Mouse (Mus musculus): ENCODE data around the gene Ndufb10.

Ndufb10 gene

GRCm38 (mm10) chr17:24706982-24707800, 17.1 kb downstream of the Ndufb10 start, which contains the start of gene Tbl3:
TSS of gene Tbl3 (minus strand) at chr17:24707660.
- DNase-seq (ENCODE audit: low spot score) = peak; percentile 82

GRCm38 (mm10) chr17:24705821-24706220, 18.5 kb downstream of the Ndufb10 start:
- DNase-seq (ENCODE audit: low spot score) = no peak

DNA sequence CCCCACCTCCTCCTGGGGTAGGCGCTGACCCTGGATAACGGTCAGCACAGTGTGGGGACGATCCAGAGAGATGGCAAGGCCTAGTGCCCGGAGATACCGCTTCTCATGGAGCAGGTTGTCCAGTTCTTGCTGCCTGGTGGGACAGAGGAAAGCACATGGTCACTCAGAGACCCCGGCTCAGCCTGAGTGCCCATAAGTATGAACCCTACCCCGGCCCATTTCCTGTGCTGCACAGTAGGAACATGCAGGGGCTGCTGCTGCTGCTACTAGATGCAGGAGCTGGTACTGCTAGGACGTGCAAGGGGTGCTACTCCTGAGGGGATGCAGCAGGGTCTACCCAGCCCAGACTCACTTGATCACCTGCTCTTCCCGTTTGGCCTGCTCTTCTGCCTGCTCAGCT, 23.0 kb downstream of the Ndufb10 start:
- no peak for DNase-seq (ENCODE audit: low spot score)

DNA sequence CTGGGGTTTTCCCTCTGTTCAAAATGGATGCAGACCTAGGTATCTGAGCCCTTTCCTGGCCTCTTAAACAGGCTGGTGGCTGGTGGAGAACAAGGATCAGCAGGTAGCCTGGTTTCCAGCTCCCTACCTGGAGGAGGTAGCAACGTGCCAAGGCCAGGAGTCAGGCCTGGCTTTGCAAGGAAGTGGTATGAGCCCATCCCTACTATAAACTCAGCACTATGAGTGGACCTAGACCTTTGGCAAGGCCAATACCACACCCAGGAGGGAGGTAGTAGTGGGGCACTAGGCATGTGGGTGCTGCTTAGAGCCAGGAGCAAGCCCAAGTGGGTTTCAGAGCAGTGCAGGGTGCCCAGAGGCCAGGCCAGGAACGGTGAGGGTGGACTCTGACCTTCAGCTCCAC, 24.8 kb downstream of the Ndufb10 start:
- no peak for DNase-seq (ENCODE audit: low spot score)

GRCm38 (mm10) chr17:24698715-24699114, 25.6 kb downstream of the Ndufb10 start:
- DNase-seq (ENCODE audit: low spot score) = no peak

GRCm38 (mm10) chr17:24697985-24698384, 26.3 kb downstream of the Ndufb10 start:
- no peak for DNase-seq (ENCODE audit: low spot score)

- DNase-seq (ENCODE audit: low spot score) = peak; percentile 44
Measured at GRCm38 (mm10) chr17:24696011-24696697, 28.1 kb downstream of the Ndufb10 start, which contains the start of the genes Gfer and Noxo1. TSS of gene Gfer (minus strand) at chr17:24696156. TSS of gene Noxo1 (plus strand) at chr17:24696234.

- no peak for DNase-seq (ENCODE audit: low spot score)
Measured at GRCm38 (mm10) chr17:24695326-24696010, 28.8 kb downstream of the Ndufb10 start.

DNA sequence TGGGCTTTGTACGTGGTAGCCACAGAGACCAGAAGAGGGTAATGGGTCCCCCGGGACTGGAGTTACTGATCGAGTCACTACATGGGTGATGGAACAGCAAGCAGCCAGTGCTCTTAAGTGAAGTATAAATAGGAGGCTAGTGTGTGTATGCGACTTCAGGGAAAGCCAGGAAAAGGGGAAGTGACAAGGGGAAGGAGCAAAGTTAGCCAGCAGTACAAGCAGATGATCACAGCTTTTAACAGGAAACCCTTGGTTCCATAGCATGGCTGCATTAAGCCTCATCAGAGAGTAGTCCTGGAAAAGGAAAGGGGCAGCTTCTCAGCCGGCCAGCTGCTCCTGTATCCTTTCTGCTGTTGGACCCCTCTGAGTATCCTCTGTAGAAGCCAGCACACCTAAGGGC, 31.9 kb downstream of the Ndufb10 start:
- DNase-seq (ENCODE audit: low spot score) = no peak

DNA sequence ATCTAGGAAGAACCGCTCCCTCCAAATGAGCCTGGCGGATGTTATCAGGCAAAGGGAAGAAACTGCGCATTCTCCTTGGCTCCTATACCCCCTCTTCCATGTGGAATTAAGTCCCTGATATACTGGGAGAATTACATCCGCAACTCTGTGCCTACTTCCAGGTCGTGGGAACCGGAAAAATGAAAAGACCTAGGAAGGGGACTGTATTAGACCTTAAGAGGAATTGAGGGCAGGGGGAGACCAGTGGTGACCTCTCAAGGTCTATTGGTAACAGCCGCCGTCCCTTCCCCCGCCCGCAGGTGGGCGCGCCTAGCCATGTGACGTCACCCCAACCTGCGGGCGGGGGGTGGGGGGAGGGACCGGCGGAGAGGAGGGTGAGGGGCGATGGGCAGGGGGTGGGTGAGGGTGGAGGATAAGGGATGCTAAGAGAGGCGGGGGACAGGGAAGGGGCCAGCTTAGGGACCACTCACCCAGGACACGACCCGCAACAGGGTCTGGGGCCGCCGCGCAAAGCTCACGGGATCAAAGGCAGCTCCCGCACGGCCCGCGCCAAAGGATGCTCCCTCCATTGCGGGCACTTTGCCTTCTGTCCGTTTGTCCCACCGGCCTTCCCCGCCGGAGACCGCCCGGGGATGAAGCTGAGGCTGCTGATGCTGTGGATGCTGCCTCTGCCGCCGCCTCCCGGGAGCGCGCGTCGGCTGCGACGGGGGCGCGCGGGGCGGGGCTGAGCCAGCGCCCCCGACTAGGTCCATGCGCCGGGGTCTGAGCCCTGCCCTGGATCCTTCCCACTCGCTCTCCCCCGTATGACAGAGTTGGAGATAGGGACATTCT, 34.8 kb downstream of the Ndufb10 start, which contains the start of gene Syngr3:
Syngr3 (minus strand) TSS at position 705 of the 831 bp plus-strand sequence.
- no peak for DNase-seq (ENCODE audit: low spot score)

DNA sequence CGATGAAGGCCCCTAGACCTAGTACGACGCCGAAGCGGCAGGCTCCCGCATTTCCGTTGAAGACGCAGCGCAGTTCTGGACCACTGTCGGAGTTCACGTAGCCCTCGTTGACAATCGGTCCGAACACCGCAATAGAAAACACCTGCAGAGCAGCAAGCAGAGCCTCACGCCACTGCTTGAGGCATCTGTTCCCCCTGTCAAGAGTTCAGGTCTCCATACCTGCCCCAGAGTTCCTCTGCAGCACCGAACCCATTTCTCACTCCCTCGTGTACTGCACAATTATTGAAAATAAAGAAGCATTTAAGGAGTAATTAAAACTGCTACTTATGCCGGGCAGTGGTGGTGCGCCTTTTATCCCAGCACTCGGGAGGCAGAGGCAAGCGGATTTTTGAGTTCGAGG, 36.7 kb downstream of the Ndufb10 start:
- DNase-seq (ENCODE audit: low spot score) = no peak

DNA sequence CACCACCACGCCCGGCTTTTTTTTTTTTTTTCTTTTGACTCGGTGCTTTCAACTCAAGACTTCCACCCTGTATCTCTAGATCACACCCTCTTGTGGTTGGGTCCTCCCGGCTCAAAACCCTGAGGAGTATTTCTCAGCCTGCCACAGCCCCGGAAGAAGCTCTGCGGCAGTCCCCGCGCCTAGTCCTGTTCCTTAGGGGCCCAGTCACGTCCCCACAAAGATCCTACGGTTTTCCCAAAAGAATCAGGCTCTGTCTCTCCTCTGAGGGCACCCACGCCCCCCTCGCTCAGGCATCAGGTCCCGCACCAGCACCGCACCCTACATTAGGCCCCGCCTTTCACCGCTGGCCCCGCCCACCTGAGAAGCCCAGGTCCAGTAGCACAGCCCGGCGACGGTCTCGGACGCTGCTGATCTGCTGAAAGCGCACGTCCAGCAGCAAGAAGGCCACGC, 37.1 kb downstream of the Ndufb10 start:
- DNase-seq (ENCODE audit: low spot score) = no peak

GRCm38 (mm10) chr17:24686514-24686913, 37.8 kb downstream of the Ndufb10 start:
- no peak for DNase-seq (ENCODE audit: low spot score)

DNA sequence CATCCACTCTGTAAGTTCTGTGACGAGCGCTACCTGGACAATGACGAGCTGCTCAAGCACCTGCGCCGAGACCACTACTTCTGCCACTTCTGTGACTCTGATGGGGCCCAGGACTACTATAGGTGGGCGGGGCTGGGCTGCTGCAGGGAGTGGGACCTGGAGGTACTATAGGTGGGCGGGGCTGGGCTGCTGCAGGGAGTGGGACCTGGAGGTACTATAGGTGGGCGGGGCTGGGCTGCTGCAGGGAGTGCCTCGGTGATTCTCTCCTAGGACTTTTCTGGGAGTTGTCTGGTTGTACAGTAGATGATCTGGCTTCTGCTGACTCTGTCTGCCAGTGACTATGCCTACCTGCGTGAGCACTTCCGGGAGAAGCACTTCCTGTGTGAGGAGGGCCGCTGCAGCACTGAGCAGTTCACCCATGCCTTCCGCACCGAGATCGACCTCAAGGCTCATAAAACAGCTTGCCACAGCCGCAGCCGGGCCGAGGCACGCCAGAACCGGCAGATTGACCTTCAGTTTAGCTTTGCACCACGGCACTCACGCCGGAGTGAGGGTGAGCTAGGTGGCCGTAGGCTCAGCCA, 46.7 kb downstream of the Ndufb10 start:
- no peak for DNase-seq (ENCODE audit: low spot score)

GRCm38 (mm10) chr17:24676877-24677276, 47.4 kb downstream of the Ndufb10 start:
- DNase-seq (ENCODE audit: low spot score) = no peak

GRCm38 (mm10) chr17:24676187-24676586, 48.1 kb downstream of the Ndufb10 start:
- DNase-seq (ENCODE audit: low spot score) = no peak

GRCm38 (mm10) chr17:24674277-24674676, 50.0 kb downstream of the Ndufb10 start:
- no peak for DNase-seq (ENCODE audit: low spot score)

DNA sequence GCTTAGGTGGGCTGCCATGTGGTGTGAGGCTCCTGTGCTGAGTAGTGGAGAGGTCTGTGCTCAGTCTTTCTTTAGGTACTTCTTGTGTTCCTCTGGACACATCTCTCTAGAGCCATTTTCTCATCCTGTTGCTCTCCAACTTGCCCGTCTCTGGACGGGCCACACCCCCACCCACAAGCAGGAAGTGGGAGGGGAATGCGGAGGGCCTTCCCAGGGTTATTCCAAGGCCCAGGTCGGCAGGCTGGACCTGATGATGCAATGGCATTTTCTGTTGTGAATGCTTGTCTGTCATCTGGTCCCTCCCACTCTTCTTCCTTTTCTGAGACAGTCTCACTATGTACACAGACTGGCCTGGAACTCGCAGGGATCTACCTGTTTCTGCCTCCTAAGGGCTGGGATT, 52.1 kb downstream of the Ndufb10 start:
- no peak for DNase-seq (ENCODE audit: low spot score)
